Mouse (Mus musculus): Measurements from ENCODE around the gene Slc12a5. TPM values are rescaled to one million over a fixed set of nuclear protein-coding genes. Genes with fewer than 3 reads are reported as not detected.
A peak's percentile ranks its signal among the peaks of the same experiment; 100 is the strongest.

Gene Slc12a5
- polyA plus RNA-seq, 1 experiment from 2014 or later, result 2.0 TPM

GRCm38 (mm10) chr2:164966381-164966780 lies 5.8 kb downstream of the Slc12a5 start:
- H3K36me3 ChIP-seq, result no peaks in the 10 kb centered on the region
- 19% methylated on average over 8 of the region's 8 CpGs for WGBS
- no peak overlapping the region for H3K4me2 ChIP-seq (replicated peaks)
- H3K9ac ChIP-seq, result no peak overlapping the region
- no peak for ATAC-seq (ENCODE audit: insufficient number of reproducible peaks, insufficient read depth, low FRiP score, low TSS enrichment)
- H3K27me3 ChIP-seq, result peaks cover 70% of the 10 kb centered on the region
- H3K9me3 ChIP-seq, result no peaks in the 10 kb centered on the region
- no peak overlapping the region for H3K4me3 ChIP-seq
- H3K4me1 ChIP-seq, result peaks cover 28% of the 10 kb centered on the region
- H3K27ac ChIP-seq, result no peak overlapping the region

GRCm38 (mm10) chr2:164967193-164967592 lies 6.6 kb downstream of the Slc12a5 start:
- peaks cover 78% of the 10 kb centered on the region for H3K27me3 ChIP-seq
- no peaks in the 10 kb centered on the region for H3K9me3 ChIP-seq
- no peak overlapping the region for H3K4me2 ChIP-seq (replicated peaks)
- H3K36me3 ChIP-seq, result no peaks in the 10 kb centered on the region
- no peak overlapping the region for H3K4me3 ChIP-seq
- H3K9ac ChIP-seq, result no peak overlapping the region
- 7% methylated on average over 6 of the region's 6 CpGs for WGBS
- H3K27ac ChIP-seq, result no peak overlapping the region
- H3K4me1 ChIP-seq, result peaks cover 26% of the 10 kb centered on the region
- no peak for ATAC-seq (ENCODE audit: insufficient number of reproducible peaks, insufficient read depth, low FRiP score, low TSS enrichment)

GRCm38 (mm10) chr2:164967761-164968440 lies 7.3 kb downstream of the Slc12a5 start:
- Histone ChIP-seq H3K4me1 (peaks cover 26% of the 10 kb centered on the region), H3K27ac (no peak overlapping the region), H3K36me3 (no peaks in the 10 kb centered on the region), H3K4me3 (peak overlapping the region; percentile 37), H3K27me3 (peaks cover 82% of the 10 kb centered on the region), H3K9me3 (no peaks in the 10 kb centered on the region), H3K9ac (no peak overlapping the region), H3K4me2 (replicated peaks) (peak overlapping the region; percentile 72)
- no peak for ATAC-seq (ENCODE audit: insufficient number of reproducible peaks, insufficient read depth, low FRiP score, low TSS enrichment)
- 1% methylated on average over 65 of the region's 65 CpGs for WGBS

GRCm38 (mm10) chr2:164968451-164968851 lies 7.8 kb downstream of the Slc12a5 start:
- WGBS, result 2% methylated on average over 29 of the region's 29 CpGs
- H3K9me3 ChIP-seq, result no peaks in the 10 kb centered on the region
- peaks cover 26% of the 10 kb centered on the region for H3K4me1 ChIP-seq
- H3K9ac ChIP-seq, result no peak overlapping the region; the same call in 1 of the 2 replicates
- H3K4me3 ChIP-seq, result peak overlapping the region; percentile 37
- H3K36me3 ChIP-seq, result no peaks in the 10 kb centered on the region
- H3K27me3 ChIP-seq, result peaks cover 78% of the 10 kb centered on the region
- no peak overlapping the region for H3K27ac ChIP-seq
- no peak for ATAC-seq (ENCODE audit: insufficient number of reproducible peaks, insufficient read depth, low FRiP score, low TSS enrichment)
- H3K4me2 ChIP-seq (replicated peaks), result peak overlapping the region; percentile 72

GRCm38 (mm10) chr2:164969348-164969781 lies 8.8 kb downstream of the Slc12a5 start:
- H3K9ac ChIP-seq, result no peak overlapping the region

GRCm38 (mm10) chr2:164970631-164971196 lies 10.1 kb downstream of the Slc12a5 start:
- H3K9ac ChIP-seq, result no peak overlapping the region
- H3K36me3 ChIP-seq, result no peaks in the 10 kb centered on the region
- H3K27ac ChIP-seq, result no peak overlapping the region
- peaks cover 23% of the 10 kb centered on the region for H3K4me1 ChIP-seq
- peaks cover 77% of the 10 kb centered on the region for H3K27me3 ChIP-seq
- H3K4me2 ChIP-seq (replicated peaks), result peak overlapping the region; percentile 41
- no peak for ATAC-seq (ENCODE audit: insufficient number of reproducible peaks, insufficient read depth, low FRiP score, low TSS enrichment)
- 1% methylated on average over 42 of the region's 42 CpGs for WGBS
- H3K4me3 ChIP-seq, result peak overlapping the region; percentile 22
- H3K9me3 ChIP-seq, result no peaks in the 10 kb centered on the region

More at GRCm38 (mm10) chr2:164969348-164969781, 8.8 kb downstream of the Slc12a5 start:
- no peak overlapping the region for H3K4me2 ChIP-seq (replicated peaks)
- ATAC-seq (ENCODE audit: insufficient number of reproducible peaks, insufficient read depth, low FRiP score, low TSS enrichment), result no peak
- WGBS, result 2% methylated on average over 21 of the region's 21 CpGs
- H3K36me3 ChIP-seq, result no peaks in the 10 kb centered on the region
- H3K27me3 ChIP-seq, result peaks cover 78% of the 10 kb centered on the region
- peaks cover 26% of the 10 kb centered on the region for H3K4me1 ChIP-seq
- no peak overlapping the region for H3K4me3 ChIP-seq
- H3K9me3 ChIP-seq, result no peaks in the 10 kb centered on the region
- H3K27ac ChIP-seq, result no peak overlapping the region

- H3K9me3 ChIP-seq, result no peaks in the 10 kb centered on the region
- H3K9ac ChIP-seq, result no peak overlapping the region
- H3K4me1 ChIP-seq, result peaks cover 22% of the 10 kb centered on the region
- no peak overlapping the region for H3K27ac ChIP-seq
- no peak overlapping the region for H3K4me3 ChIP-seq
- no peaks in the 10 kb centered on the region for H3K36me3 ChIP-seq
- H3K27me3 ChIP-seq, result peaks cover 60% of the 10 kb centered on the region
- WGBS, result 67% methylated on average over 5 of the region's 5 CpGs
- no peak overlapping the region for H3K4me2 ChIP-seq (replicated peaks)
- ATAC-seq (ENCODE audit: insufficient number of reproducible peaks, insufficient read depth, low FRiP score, low TSS enrichment), result no peak
Measured at GRCm38 (mm10) chr2:164972646-164973045, 12.0 kb downstream of the Slc12a5 start.

GRCm38 (mm10) chr2:164975611-164976010 lies 15.0 kb downstream of the Slc12a5 start:
- no peak overlapping the region for H3K4me3 ChIP-seq
- H3K27ac ChIP-seq, result no peak overlapping the region
- no peaks in the 10 kb centered on the region for H3K36me3 ChIP-seq
- H3K9ac ChIP-seq, result no peak overlapping the region
- WGBS, result 85% methylated on average over 6 of the region's 6 CpGs
- no peak for ATAC-seq (ENCODE audit: insufficient number of reproducible peaks, insufficient read depth, low FRiP score, low TSS enrichment)
- peaks cover 6% of the 10 kb centered on the region for H3K4me1 ChIP-seq
- H3K27me3 ChIP-seq, result peaks cover 34% of the 10 kb centered on the region
- no peak overlapping the region for H3K4me2 ChIP-seq (replicated peaks)
- H3K9me3 ChIP-seq, result no peaks in the 10 kb centered on the region

GRCm38 (mm10) chr2:164979749-164980148 lies 19.1 kb downstream of the Slc12a5 start:
- no peak for ATAC-seq (ENCODE audit: insufficient number of reproducible peaks, insufficient read depth, low FRiP score, low TSS enrichment)
- Histone ChIP-seq H3K9ac (no peak overlapping the region), H3K4me1 (no peaks in the 10 kb centered on the region), H3K36me3 (no peaks in the 10 kb centered on the region), H3K27me3 (peaks cover 5% of the 10 kb centered on the region; the same call in 1 of the 2 replicates), H3K4me2 (replicated peaks) (no peak overlapping the region), H3K4me3 (no peak overlapping the region), H3K27ac (no peak overlapping the region), H3K9me3 (no peaks in the 10 kb centered on the region)
- 18% methylated on average over 7 of the region's 7 CpGs for WGBS

- no peaks in the 10 kb centered on the region for H3K27me3 ChIP-seq
- no peaks in the 10 kb centered on the region for H3K9me3 ChIP-seq
- no peak overlapping the region for H3K9ac ChIP-seq
- WGBS, result 83% methylated on average over 6 of the region's 6 CpGs
- H3K4me2 ChIP-seq (replicated peaks), result no peak overlapping the region
- H3K27ac ChIP-seq, result no peak overlapping the region
- ATAC-seq (ENCODE audit: insufficient number of reproducible peaks, insufficient read depth, low FRiP score, low TSS enrichment), result no peak
- no peaks in the 10 kb centered on the region for H3K4me1 ChIP-seq
- no peaks in the 10 kb centered on the region for H3K36me3 ChIP-seq
- H3K4me3 ChIP-seq, result no peak overlapping the region
Measured at GRCm38 (mm10) chr2:164985962-164986361, 25.4 kb downstream of the Slc12a5 start.

GRCm38 (mm10) chr2:164986371-164987027 lies 25.9 kb downstream of the Slc12a5 start:
- H3K27me3 ChIP-seq, result no peaks in the 10 kb centered on the region
- no peak overlapping the region for H3K27ac ChIP-seq
- H3K4me1 ChIP-seq, result no peaks in the 10 kb centered on the region
- H3K4me2 ChIP-seq (replicated peaks), result no peak overlapping the region
- no peaks in the 10 kb centered on the region for H3K36me3 ChIP-seq
- no peaks in the 10 kb centered on the region for H3K9me3 ChIP-seq
- ATAC-seq (ENCODE audit: insufficient number of reproducible peaks, insufficient read depth, low FRiP score, low TSS enrichment), result no peak
- 72% methylated on average over 14 of the region's 14 CpGs for WGBS
- no peak overlapping the region for H3K4me3 ChIP-seq
- H3K9ac ChIP-seq, result no peak overlapping the region

- Histone ChIP-seq H3K4me2 (replicated peaks) (no peak overlapping the region), H3K9me3 (no peaks in the 10 kb centered on the region), H3K27me3 (0 out of 2 replicates have a peak, but pooled peaks cover 3% of the 10 kb centered on the region), H3K27ac (no peak overlapping the region), H3K4me1 (no peaks in the 10 kb centered on the region), H3K9ac (no peak overlapping the region), H3K4me3 (no peak overlapping the region), H3K36me3 (no peaks in the 10 kb centered on the region)
- ATAC-seq (ENCODE audit: insufficient number of reproducible peaks, insufficient read depth, low FRiP score, low TSS enrichment), result no peak
- WGBS, result 48% methylated on average over 13 of the region's 13 CpGs
Measured at GRCm38 (mm10) chr2:164988777-164989176, 28.2 kb downstream of the Slc12a5 start.

All from embryonic facial prominence, embryonic 12.5 days (tissue).